Mouse (Mus musculus) layer of hippocampus, adult 2 months (tissue): ENCODE results near the gene Hist1h2bg. TPM values are rescaled to one million over a fixed set of nuclear protein-coding genes. Genes with fewer than 3 reads are reported as not detected.
A peak's percentile ranks its signal among the peaks of the same experiment; 100 is the strongest.
"Not testable (repeated sequence)": the region's sequence is repeated elsewhere in the genome, so short reads cannot be mapped to it uniquely, and the experiment has no call there.

Experiments
- DNase-seq, 2 experiments: peaks; one replicate each; pipeline ENCODE4 v3.0.0; 2022; ENCODE audit warnings: low spot score in 2 of 2
- H3K27ac ChIP-seq: fragments of 200-600 bp; 2 replicates; pipeline ENCODE4 v1.8.1; 2022
- H3K4me3 ChIP-seq: fragments of 200-600 bp; 2 replicates; pipeline ENCODE4 v1.8.1; 2022; ENCODE audit warnings: mild to moderate bottlenecking
- CTCF ChIP-seq: fragments of 200-600 bp; conservative IDR thresholded peaks from 2 replicates; pipeline ENCODE4 v1.8.1; 2022; ENCODE audit warnings: antibody characterized with exemption, mild to moderate bottlenecking, moderate library complexity
- total RNA-seq, 2 experiments: library from RNA; stranded (reverse); gene quantifications; 2 replicates each; pipeline ENCODE4 v1.2.3; 2021

Gene Hist1h2bg
- total RNA-seq, 2 experiments from 2014 or later: 74.0 to 78.9 TPM

DNA sequence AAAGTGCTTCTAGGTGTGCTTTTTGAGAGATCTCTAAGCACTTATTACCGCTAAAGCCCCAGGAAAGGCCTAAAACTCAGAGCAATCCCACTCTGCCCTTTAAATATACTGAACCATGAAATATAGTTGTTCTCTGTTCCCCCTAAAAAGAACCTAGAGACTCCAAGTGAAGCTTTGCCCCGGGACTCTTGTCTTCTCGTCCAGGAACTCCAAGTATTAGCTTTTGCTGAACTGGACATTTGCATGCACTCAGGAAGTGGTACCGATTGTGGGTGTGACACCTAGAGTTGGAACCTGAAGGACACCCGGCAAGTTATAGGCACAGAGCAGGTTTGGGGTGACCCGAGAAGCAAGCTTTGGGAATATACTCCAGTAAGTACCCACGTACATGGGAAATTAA lies 20.0 kb downstream of the Hist1h2bg start:
- TF ChIP-seq CTCF: no peak
- Histone ChIP-seq H3K27ac (no peak overlapping the region), H3K4me3 (no peak overlapping the region)
- no peak for DNase-seq

DNA sequence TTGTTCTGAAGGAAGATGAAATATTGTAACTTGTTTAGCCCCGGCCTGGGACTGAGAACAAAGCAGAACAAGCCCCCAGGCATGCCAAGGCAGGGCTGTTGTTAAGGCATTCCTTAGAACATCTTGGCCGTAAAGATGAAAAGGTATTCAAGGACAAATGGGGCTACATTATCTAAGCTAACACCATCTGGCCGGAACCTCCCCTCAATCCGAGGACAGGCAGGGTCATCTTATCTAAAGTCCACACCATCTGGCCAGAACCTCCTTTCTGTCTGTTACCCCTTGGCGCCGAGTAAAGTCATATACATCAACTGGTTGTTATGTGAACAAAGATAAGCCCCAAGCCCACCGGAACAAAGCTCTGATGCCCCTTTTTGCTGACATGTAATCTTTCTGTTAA lies 20.7 kb downstream of the Hist1h2bg start:
- DNase-seq, H3K27ac ChIP-seq, H3K4me3 ChIP-seq: not testable (repeated sequence)

DNA sequence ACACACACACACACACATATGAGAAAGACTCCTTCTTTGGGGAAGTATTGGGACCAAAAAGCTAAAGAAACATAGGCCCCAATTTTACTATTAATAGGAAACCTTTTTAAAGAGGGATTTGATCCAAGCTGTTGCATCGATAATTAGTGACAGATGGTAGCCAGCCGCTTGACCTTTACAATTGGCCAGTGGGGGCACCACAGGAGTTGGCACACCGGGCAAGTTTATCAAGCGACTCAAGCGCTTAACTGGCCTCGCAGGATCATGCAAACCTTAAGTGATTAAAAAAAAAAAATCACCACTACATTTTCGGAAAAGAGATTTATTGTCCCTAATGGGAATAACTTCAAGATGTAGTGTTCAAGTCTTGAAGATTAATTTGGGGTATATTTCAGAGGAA lies 21.4 kb downstream of the Hist1h2bg start:
- TF ChIP-seq CTCF: no peak
- H3K27ac ChIP-seq: no peak overlapping the region
- DNase-seq: no peak

DNA sequence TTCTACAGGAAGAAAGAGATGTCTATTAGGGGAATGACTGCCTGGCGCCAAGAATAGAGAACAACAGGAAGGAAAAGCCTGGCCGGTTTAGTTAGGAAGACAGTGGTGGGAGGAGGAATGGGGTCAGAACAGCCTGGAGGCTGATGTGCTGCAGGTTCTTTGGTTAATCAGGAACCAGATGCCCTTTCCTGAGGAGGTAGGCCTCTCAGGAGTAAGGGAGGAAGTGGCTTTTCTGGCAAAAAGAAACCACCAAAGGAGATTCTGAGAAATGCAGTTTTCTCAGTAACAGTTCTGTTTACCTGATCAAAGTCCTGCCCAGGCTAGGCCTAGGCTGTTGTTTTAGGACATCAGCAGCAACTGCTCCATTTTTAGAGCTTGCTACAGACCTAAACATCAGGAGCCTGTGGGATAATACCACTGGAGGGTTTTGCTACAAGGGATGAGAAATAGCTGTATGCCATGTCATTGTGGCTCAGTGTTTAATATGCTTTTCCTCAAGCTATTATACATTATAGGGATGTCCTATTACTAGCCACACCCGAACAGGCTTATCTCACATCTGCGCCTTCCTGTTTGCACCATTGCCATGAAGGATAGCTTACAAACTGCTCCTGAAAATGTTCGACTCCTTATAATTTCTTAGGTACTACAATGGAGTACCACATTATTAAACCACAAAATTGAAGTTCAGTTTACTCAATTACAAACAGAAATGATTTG lies 22.0 kb downstream of the Hist1h2bg start:
- H3K27ac ChIP-seq: no peak overlapping the region
- no peak for DNase-seq
- no peak for TF ChIP-seq CTCF

More for the DNA sequence above, 21.4 kb downstream of the Hist1h2bg start:
- no peak overlapping the region for H3K4me3 ChIP-seq

DNA sequence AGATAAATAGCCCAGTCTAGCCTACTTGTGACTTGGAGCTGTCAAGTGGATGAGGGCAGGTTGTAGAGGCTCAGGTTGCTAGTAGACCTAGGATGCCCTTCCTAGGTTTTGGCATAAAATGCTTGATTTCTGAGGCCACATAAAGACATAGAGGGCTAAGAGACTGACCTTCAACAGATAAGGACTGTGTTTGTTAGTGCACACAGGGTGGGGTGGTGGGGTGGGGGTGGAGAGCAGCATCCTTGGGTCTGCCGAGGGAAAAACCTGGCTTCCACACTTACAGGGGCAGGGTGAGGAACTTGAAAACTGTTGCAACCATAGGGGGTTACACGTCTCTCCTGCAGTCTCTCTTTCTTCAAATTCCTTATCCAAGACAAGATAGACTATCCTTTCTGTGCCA lies 24.0 kb downstream of the Hist1h2bg start:
- DNase-seq: no peak
- no peak overlapping the region for H3K4me3 ChIP-seq
- H3K27ac ChIP-seq: no peak overlapping the region
- no peak for TF ChIP-seq CTCF

More for the DNA sequence above, 22.0 kb downstream of the Hist1h2bg start:
- H3K4me3 ChIP-seq: no peak overlapping the region

DNA sequence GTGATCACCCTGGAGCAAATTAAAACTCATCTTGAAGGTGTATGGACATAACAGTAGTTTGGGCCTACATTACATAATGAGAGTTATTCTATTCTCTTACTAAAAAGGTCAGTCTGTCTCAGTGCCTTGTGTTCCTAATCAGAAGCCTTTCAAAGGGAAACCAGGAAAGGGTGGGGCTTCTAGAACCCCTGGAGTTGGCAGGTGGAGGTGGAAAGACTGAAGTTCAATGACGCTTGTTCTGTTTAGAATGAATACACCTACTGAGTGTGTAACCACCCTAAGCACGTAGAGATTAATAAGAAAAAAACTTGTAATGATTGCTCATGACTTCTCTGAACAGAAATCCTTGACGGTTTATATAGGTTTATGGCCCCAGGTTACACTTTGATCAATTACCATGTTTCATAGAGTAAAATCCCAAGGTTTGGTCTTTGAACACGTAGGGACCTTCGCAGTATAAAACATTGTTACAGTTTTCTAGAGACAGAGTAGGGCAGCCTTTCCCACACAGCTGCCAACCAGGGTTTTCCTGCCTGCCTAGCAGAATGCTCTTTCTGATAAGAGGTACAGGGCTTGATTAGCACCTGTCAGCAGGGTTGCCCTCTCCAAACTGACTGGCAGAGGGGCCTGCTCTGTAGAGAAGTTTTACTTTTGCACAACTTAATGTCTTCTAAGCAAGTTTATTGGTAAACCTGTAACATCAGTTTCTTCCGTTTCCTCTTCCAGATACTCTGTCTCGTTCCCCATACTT lies 24.6 kb downstream of the Hist1h2bg start:
- Histone ChIP-seq H3K27ac (no peak overlapping the region), H3K4me3 (no peak overlapping the region)
- no peak for DNase-seq
- no peak for TF ChIP-seq CTCF

DNA sequence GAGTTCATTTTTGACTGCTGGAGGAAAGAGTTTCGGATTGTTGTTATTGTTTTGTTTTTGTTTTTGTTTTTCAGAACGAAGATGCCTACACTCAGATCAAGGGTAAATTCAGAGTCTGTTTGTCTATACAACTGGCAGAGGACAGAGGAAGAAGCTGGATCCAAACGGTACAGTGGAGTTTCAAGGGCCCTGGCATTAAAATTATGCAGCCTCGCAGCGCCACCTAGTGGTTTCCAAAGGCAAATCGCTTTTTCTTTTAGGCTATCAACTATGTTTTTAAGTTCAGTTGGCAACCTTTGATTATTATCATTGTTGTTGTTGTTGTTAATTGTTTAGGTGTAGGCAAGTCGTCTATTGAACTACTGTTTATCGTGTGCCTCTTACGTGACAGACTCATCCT lies 26.8 kb downstream of the Hist1h2bg start:
- H3K27ac ChIP-seq: no peak overlapping the region
- peak; percentile 76 to 79 for DNase-seq
- no peak overlapping the region for H3K4me3 ChIP-seq
- peak; percentile 96 for TF ChIP-seq CTCF

DNA sequence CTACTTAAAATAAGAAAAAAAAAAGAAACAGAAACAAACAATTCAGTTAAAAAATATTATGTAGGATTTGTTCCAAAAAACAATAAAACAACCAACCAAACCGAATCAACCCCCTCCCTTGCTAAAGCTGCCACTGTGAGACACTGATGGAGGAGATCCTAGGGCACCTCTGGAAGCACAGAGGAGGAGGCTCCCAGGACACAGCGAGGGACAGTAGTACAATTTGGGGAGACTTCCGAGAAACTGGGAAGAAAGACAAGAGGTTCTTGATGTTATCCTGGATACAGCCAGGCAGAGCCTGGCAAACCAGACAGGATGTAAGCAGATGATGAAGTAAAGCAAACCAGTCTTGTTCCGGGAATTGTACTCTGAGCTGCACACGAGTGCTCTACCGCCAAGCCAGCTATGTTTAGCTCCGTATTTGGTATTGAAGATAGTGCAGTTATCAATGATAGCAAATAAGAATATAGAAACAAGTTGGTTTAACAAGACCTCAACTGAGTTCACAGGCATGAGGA lies 32.0 kb downstream of the Hist1h2bg start:
- Histone ChIP-seq H3K4me3 (no peak overlapping the region), H3K27ac (no peak overlapping the region)
- TF ChIP-seq CTCF: no peak
- no peak for DNase-seq

DNA sequence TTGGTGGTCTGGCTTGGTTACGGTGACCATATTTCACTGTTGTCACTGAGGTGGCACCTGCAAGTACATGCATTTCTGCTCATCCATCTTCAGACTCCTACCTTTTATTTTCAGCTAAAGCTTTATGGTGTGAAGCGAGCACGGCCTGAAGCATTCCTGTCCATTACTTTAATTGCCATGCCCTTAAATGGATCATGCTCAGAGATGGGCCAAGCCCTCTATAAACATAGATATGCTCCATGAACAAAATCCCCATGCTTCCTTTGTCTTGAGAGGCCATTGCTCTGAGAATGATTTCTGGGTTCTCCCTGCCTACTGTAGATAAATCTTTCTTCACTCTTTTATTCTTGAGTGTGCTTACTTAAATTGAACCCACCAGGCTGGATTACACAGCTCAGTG lies 33.3 kb downstream of the Hist1h2bg start:
- H3K4me3 ChIP-seq: no peak overlapping the region
- no peak for DNase-seq
- no peak for TF ChIP-seq CTCF

DNA sequence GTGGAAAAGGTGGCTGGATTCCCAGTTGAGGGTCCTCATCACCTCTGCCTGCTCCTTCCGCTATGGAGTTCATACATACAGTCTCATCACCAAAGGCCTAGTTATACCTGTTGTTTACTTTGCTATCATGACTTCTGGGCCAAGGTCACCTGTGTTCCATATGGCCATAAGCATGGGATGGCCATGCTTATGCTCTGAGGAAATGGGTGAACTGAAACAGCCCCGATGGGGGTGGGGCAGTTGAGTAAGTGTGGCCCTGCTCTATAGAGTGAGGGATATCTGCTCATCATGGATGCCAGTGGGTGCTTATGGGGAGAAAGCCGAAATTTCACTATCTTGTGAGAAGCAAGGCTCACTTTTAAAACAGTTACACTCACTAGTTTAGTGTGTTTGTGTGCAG lies 33.9 kb downstream of the Hist1h2bg start:
- DNase-seq: no peak
- no peak for TF ChIP-seq CTCF
- Histone ChIP-seq H3K4me3 (no peak overlapping the region), H3K27ac (no peak overlapping the region)

More for the DNA sequence above, 33.3 kb downstream of the Hist1h2bg start:
- H3K27ac ChIP-seq: no peak overlapping the region

DNA sequence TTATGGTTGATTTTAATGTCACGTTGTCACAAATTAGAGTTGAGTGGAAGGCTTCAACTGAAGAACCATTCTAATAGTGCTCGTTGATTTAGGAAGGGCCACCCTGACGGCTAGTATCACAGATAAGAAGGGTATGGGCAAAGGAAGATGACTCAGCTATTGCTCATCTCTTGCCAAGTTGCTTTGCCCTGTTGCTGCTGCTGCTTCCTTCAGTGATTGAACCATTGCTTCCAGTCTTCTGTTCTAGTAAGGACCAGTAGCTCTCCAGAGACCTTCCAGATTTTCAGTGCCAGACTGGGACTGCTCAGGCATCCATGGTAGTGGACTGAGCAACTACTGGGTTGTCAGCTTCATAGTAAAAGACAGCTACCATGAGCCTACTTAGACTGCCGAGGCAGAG lies 38.0 kb downstream of the Hist1h2bg start:
- no peak for DNase-seq
- H3K4me3 ChIP-seq: no peak overlapping the region
- no peak for TF ChIP-seq CTCF
- no peak overlapping the region for H3K27ac ChIP-seq

DNA sequence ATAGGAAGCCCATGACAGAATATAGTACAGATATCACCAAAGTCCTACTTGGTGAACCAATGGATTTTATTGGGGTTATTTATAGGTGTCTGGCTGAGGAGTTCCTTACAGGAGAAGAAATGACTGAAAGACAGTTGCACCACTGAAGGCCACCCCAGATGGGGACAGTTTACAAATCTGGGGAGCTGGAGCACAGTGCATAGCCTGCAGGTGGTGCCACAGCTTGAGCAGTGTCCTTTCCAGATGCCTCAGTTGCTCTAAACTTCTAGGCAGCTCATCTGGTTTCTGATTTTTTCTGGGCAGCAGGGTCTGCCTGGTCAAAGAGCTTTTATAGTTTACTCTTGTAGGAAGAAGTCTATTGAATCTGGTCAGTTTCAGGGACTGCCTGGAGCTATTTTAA lies 38.6 kb downstream of the Hist1h2bg start:
- H3K27ac ChIP-seq: no peak overlapping the region
- no peak for TF ChIP-seq CTCF
- no peak overlapping the region for H3K4me3 ChIP-seq
- DNase-seq: no peak

DNA sequence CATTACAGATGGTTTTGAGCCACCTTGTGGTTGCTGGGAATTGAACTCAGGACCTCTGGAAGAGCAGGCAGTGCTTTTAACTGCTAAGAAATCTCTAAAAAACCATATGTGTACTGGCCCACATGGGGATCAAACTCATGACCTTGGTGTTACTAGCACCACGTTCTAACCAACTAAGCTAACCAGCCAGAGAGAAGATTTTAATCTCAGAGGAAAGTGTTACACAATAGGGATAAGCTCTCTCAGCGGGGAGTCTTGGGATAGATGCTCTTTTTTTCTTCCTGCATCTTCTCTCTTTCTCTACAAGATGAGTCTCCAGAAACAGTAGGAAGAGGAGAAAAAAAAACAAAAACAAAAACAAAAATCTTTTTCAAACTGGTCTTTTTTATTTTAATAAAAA lies 39.2 kb downstream of the Hist1h2bg start:
- Histone ChIP-seq H3K27ac (no peak overlapping the region), H3K4me3 (no peak overlapping the region)
- no peak for TF ChIP-seq CTCF
- no peak for DNase-seq

DNA sequence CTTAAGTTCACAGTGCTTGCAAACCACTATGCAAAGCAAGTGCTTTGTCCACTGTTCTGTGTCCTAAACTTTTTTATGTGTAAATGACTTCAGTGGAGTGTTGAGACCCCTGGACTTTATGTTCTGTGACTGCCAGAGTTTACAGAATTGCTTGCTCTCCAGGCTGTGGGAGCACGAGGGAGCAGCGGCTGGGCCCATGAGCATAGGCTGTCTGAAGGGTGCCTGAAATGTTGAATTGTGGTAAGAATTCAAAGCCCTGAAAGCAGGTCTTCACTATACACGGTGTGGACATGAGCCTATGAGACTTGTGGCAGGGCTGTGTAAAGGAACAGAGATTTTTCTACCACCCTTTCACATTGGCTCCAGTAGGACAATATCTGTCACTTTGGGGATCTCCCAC lies 40.4 kb downstream of the Hist1h2bg start:
- no peak for TF ChIP-seq CTCF

More for the DNA sequence above, 40.4 kb downstream of the Hist1h2bg start:
- no peak for DNase-seq
- no peak overlapping the region for H3K27ac ChIP-seq
- no peak overlapping the region for H3K4me3 ChIP-seq
